In genomic region chr7:102243870-102244269, GRCm38 (mm10) we compare ENCODE assay signal across 8 mouse cellular contexts. TPM values are rescaled to one million over a fixed set of nuclear protein-coding genes. Genes with fewer than 3 reads are reported as not detected.
DNase-seq lines count a peak whose midpoint lies in the region; ATAC-seq and TF ChIP-seq lines count a peak whose summit lies in the region.

No protein-coding gene starts in this region.

- H3K9me3 ChIP-seq in heart, embryonic 16.5 days (replicated peaks; ENCODE audit: control insufficient read depth, low read length) = no peaks in the 10 kb centered on the region
- no peaks in the 10 kb centered on the region for H3K9me3 ChIP-seq in heart, embryonic 10.5 days

- H3K4me3 ChIP-seq in heart, embryonic 16.5 days (ENCODE audit: low read length) = no peak overlapping the region
- no peak overlapping the region for H3K4me3 ChIP-seq in heart, embryonic 10.5 days
- peak overlapping the region; percentile 34 for H3K4me3 ChIP-seq in bone marrow, adult 2 months (replicated peaks; ENCODE audit: control insufficient read depth, low read depth, low read length)

- ATAC-seq in heart, embryonic 16.5 days (replicated peaks; ENCODE audit: extremely low read depth, insufficient read depth, low FRiP score) = no peak
- ATAC-seq in monocyte, adult 5-6 weeks (replicated peaks; ENCODE audit: insufficient number of reproducible peaks, low FRiP score, low TSS enrichment, poor library complexity, severe bottlenecking) = peak; percentile 57

- no peak overlapping the region for H3K4me2 ChIP-seq in heart, embryonic 16.5 days (ENCODE audit: low read depth, low read length)

- H3K36me3 ChIP-seq in heart, embryonic 16.5 days (ENCODE audit: control insufficient read depth, insufficient read depth) = peaks cover 18% of the 10 kb centered on the region
- peaks cover 27% of the 10 kb centered on the region for H3K36me3 ChIP-seq in heart, embryonic 10.5 days

- H3K9ac ChIP-seq in heart, embryonic 16.5 days (ENCODE audit: low read length) = no peak overlapping the region

- 70% methylated on average over 2 of the region's 2 CpGs for WGBS in heart, embryonic 16.5 days
- 63% methylated on average over 2 of the region's 2 CpGs for WGBS in heart, embryonic 10.5 days
- WGBS in bone marrow, adult 2 months = 13% methylated on average over 2 of the region's 2 CpGs

- TF ChIP-seq POLR2A in bone marrow, adult 2 months (IDR thresholded peaks at IDR 0.05; ENCODE audit: borderline replicate concordance, control insufficient read depth, low read depth, low read length) = no peak

- H3K27me3 ChIP-seq in heart, embryonic 16.5 days (ENCODE audit: control insufficient read depth, insufficient read depth, low read length) = no peaks in the 10 kb centered on the region
- H3K27me3 ChIP-seq in heart, embryonic 10.5 days (ENCODE audit: insufficient read depth, poor library complexity, severe bottlenecking) = no peaks in the 10 kb centered on the region

- DNase-seq in heart, embryonic 10.5 days (ENCODE audit: low spot score) = no peak
- DNase-seq in liver = peak; percentile 51
- DNase-seq in layer of hippocampus, postnatal 25 days (ENCODE audit: extremely low spot score in 1 of 2, low spot score in 1 of 2) = no peak
- DNase-seq in right cerebral cortex, adult 2 months (ENCODE audit: low spot score in 2 of 2) = no peak
- DNase-seq in Muller cell, postnatal 12 days (ENCODE audit: inconsistent ontology term) = no peak

- H3K27ac ChIP-seq in heart, embryonic 16.5 days (ENCODE audit: low read length) = peak overlapping the region; percentile 64; the same call in 1 of the 2 replicates
- H3K27ac ChIP-seq in heart, embryonic 10.5 days = no peak overlapping the region
- H3K27ac ChIP-seq in bone marrow, adult 2 months (ENCODE audit: control insufficient read depth, insufficient read depth, low read depth, low read length, poor library complexity) = peak overlapping the region; percentile 57

- no peak for TF ChIP-seq CTCF in bone marrow, adult 2 months (IDR thresholded peaks at IDR 0.05; ENCODE audit: control insufficient read depth, insufficient read depth, low read length)

- H3K4me1 ChIP-seq in heart, embryonic 16.5 days (ENCODE audit: control insufficient read depth, insufficient read depth, low read length) = peaks cover 66% of the 10 kb centered on the region
- peaks cover 73% of the 10 kb centered on the region for H3K4me1 ChIP-seq in heart, embryonic 10.5 days
- H3K4me1 ChIP-seq in bone marrow, adult 2 months (ENCODE audit: control insufficient read depth, insufficient read depth, low read length) = peaks cover 8% of the 10 kb centered on the region

RNA-seq across cellular contexts. Expression of gene Rhog, which starts 12.0 kb away (rescaled TPM):
- 54.1 and 59.6 TPM in 2 replicates for polyA plus RNA-seq in heart, embryonic 16.5 days (2015; fragmentation: Nextera tagmentation; extraction: Ambion mirVana)
- 42.8 and 48.9 TPM in 2 replicates for polyA plus RNA-seq in heart, embryonic 10.5 days (2016; fragmentation: Nextera tagmentation; extraction: Ambion mirVana)
- polyA plus RNA-seq in bone marrow, adult 2 months (2011; ENCODE audit: insufficient read depth, insufficient read length, low replicate concordance, missing spikeins) = 89.0 and 95.2 TPM in 2 replicates
- 46.7 to 78.6 TPM (median 62.1 TPM) in 3 replicates for total RNA-seq in monocyte, adult 5-6 weeks (2017)
- total RNA-seq in layer of hippocampus, postnatal 25 days (2021) = 10 to 100 TPM; 28.9 to 30.2 TPM

RNA-seq across cellular contexts. Expression of gene Stim1, which starts 23.7 kb away (rescaled TPM):
- 16.2 and 18.5 TPM in 2 replicates for polyA plus RNA-seq in heart, embryonic 16.5 days (2015; fragmentation: Nextera tagmentation; extraction: Ambion mirVana)
- 15.1 and 16.6 TPM in 2 replicates for polyA plus RNA-seq in heart, embryonic 10.5 days (2016; fragmentation: Nextera tagmentation; extraction: Ambion mirVana)
- 12.8 and 24.8 TPM in 2 replicates for polyA plus RNA-seq in bone marrow, adult 2 months (2011; ENCODE audit: insufficient read depth, insufficient read length, low replicate concordance, missing spikeins)
- total RNA-seq in monocyte, adult 5-6 weeks (2017) = 46.8 to 79.7 TPM (median 51.0 TPM) in 3 replicates
- total RNA-seq in layer of hippocampus, postnatal 25 days (2021) = 10 to 100 TPM; 67.7 to 70.4 TPM

RNA-seq across cellular contexts. Expression of gene Pgap2, which starts 33.9 kb away (rescaled TPM):
- 56.4 and 61.6 TPM in 2 replicates for polyA plus RNA-seq in heart, embryonic 16.5 days (2015; fragmentation: Nextera tagmentation; extraction: Ambion mirVana)
- 49.0 and 54.0 TPM in 2 replicates for polyA plus RNA-seq in heart, embryonic 10.5 days (2016; fragmentation: Nextera tagmentation; extraction: Ambion mirVana)
- 6.9 and 24.4 TPM in 2 replicates for polyA plus RNA-seq in bone marrow, adult 2 months (2011; ENCODE audit: insufficient read depth, insufficient read length, low replicate concordance, missing spikeins)
- total RNA-seq in monocyte, adult 5-6 weeks (2017) = 14.2 to 22.1 TPM (median 16.5 TPM) in 3 replicates
- total RNA-seq in layer of hippocampus, postnatal 25 days (2021) = 10 to 100 TPM; 27.7 to 34.0 TPM

RNA-seq across cellular contexts. Expression of gene Nup98, which starts 33.9 kb away (rescaled TPM):
- 20.7 and 20.8 TPM in 2 replicates for polyA plus RNA-seq in heart, embryonic 16.5 days (2015; fragmentation: Nextera tagmentation; extraction: Ambion mirVana)
- polyA plus RNA-seq in heart, embryonic 10.5 days (2016; fragmentation: Nextera tagmentation; extraction: Ambion mirVana) = 36.6 and 36.7 TPM in 2 replicates
- polyA plus RNA-seq in bone marrow, adult 2 months (2011; ENCODE audit: insufficient read depth, insufficient read length, low replicate concordance, missing spikeins) = 10.4 and 18.9 TPM in 2 replicates
- total RNA-seq in monocyte, adult 5-6 weeks (2017) = 67.0 to 71.8 TPM (median 71.7 TPM) in 3 replicates
- 10 to 100 TPM; 36.7 to 37.8 TPM for total RNA-seq in layer of hippocampus, postnatal 25 days (2021)
